Mouse (Mus musculus) myocyte (in vitro differentiated cells): Measurements from ENCODE around the gene Olfr412. TPM values are rescaled to one million over a fixed set of nuclear protein-coding genes. Genes with fewer than 3 reads are reported as not detected.

Experiments
- H3K27me3 ChIP-seq: one replicate; pipeline ENCODE4 v1.6.1; 2011; ENCODE audit not compliant: control insufficient read depth, insufficient read depth, insufficient read length
- H3K36me3 ChIP-seq: one replicate; pipeline ENCODE4 v1.6.1; 2011; ENCODE audit not compliant: control insufficient read depth, insufficient read depth
- H3K4me2 ChIP-seq: one replicate; pipeline ENCODE4 v1.6.1; 2011; ENCODE audit warnings: low read depth, control low read depth
- H3K4me3 ChIP-seq: one replicate; pipeline ENCODE4 v1.5.1; 2011; ENCODE audit warnings: mild to moderate bottlenecking, control low read depth, moderate library complexity
- H3K79me2 ChIP-seq: one replicate; pipeline ENCODE4 v1.6.1; 2011; ENCODE audit not compliant: control insufficient read depth, insufficient read depth
- H3ac ChIP-seq: one replicate; pipeline ENCODE4 v1.6.1; 2011; ENCODE audit not compliant: control insufficient read depth, insufficient read length
- CEBPB ChIP-seq: IDR thresholded peaks from 2 replicates; pipeline ENCODE4 v1.6.1; 2011; ENCODE audit warnings: mild to moderate bottlenecking, moderate library complexity; ENCODE audit not compliant: poor library complexity, insufficient read depth, severe bottlenecking
- E2F4 ChIP-seq: IDR thresholded peaks from one replicate; pipeline ENCODE4 v1.6.1; 2011; ENCODE audit warnings: mild to moderate bottlenecking, control low read depth, moderate library complexity; ENCODE audit not compliant: insufficient read depth
- MAX ChIP-seq: IDR thresholded peaks from one replicate; pipeline ENCODE4 v1.6.1; 2011; ENCODE audit warnings: low read depth, mild to moderate bottlenecking, control low read depth
- MYOD1 ChIP-seq, 3 experiments: IDR thresholded peaks; one replicate each; pipeline ENCODE4 v1.6.1; 2011; ENCODE audit warnings: control low read depth in 2 of 3, low read depth in 2 of 3, mild to moderate bottlenecking in 2 of 3, moderate library complexity in 1 of 3; ENCODE audit not compliant: insufficient read length in 2 of 3, control insufficient read depth in 1 of 3
- MYOG ChIP-seq, 3 experiments: IDR thresholded peaks; one replicate each; pipeline ENCODE4 v1.6.1; 2011; ENCODE audit warnings: control low read depth in 2 of 3, low read depth in 2 of 3, mild to moderate bottlenecking in 2 of 3; ENCODE audit not compliant: insufficient read length in 2 of 3, control insufficient read depth in 1 of 3, insufficient read depth in 1 of 3
- POLR2A ChIP-seq: IDR thresholded peaks from one replicate; pipeline ENCODE4 v1.6.1; 2011; ENCODE audit warnings: low read depth, mild to moderate bottlenecking, control low read depth, moderate library complexity; ENCODE audit not compliant: insufficient read length
- POLR2AphosphoS2 ChIP-seq: IDR thresholded peaks from one replicate; pipeline ENCODE4 v1.6.1; 2011; ENCODE audit warnings: low read depth, control low read depth; ENCODE audit not compliant: insufficient read length
- REST ChIP-seq: IDR thresholded peaks from one replicate; pipeline ENCODE4 v1.6.1; 2011; ENCODE audit warnings: mild to moderate bottlenecking, control low read depth, moderate library complexity; ENCODE audit not compliant: insufficient read depth, insufficient read length
- SRF ChIP-seq: IDR thresholded peaks from one replicate; pipeline ENCODE4 v1.6.1; 2011; ENCODE audit warnings: low read depth; ENCODE audit not compliant: control insufficient read depth, insufficient read length
- TCF12 ChIP-seq: IDR thresholded peaks from one replicate; pipeline ENCODE4 v1.6.1; 2011; ENCODE audit warnings: mild to moderate bottlenecking, control low read depth; ENCODE audit not compliant: poor library complexity, insufficient read depth, severe bottlenecking
- TCF3 ChIP-seq: IDR thresholded peaks from one replicate; pipeline ENCODE4 v1.6.1; 2011; ENCODE audit warnings: low read depth, control low read depth; ENCODE audit not compliant: insufficient read length
- USF1 ChIP-seq: IDR thresholded peaks from one replicate; pipeline ENCODE4 v1.6.1; 2011; ENCODE audit warnings: low read depth, mild to moderate bottlenecking, control low read depth, moderate library complexity
- polyA plus RNA-seq: library from polyadenylated mRNA; unstranded; fragments of >200 nt; fragmentation: generic; extraction: Trizol; gene quantifications from one replicate; pipeline ENCODE4 v1.2.1, GENCODE M21; 2012; ENCODE audit warnings: missing spikeins

The Olfr412 gene
- polyA plus RNA-seq, 1 experiment = not detected

GRCm38 (mm10) chr11:74387203-74387602 lies 25.3 kb downstream of the Olfr412 start:
- Histone ChIP-seq H3K27me3 (peaks cover 14% of the 10 kb centered on the region), H3K79me2 (no peaks in the 10 kb centered on the region), H3ac (no peak overlapping the region), H3K36me3 (no peaks in the 10 kb centered on the region), H3K4me3 (no peak overlapping the region), H3K4me2 (no peak overlapping the region)
- TF ChIP-seq MAX (no peak), REST (no peak), SRF (no peak), USF1 (no peak), MYOD1 (IDR thresholded peaks at IDR 0.05; ENCODE audit: control insufficient read depth in 1 of 3, insufficient read length in 2 of 3, low read depth in 2 of 3) (peak in 1 of 3 experiments; percentile 38), TCF3 (no peak), E2F4 (no peak), TCF12 (no peak), MYOG (IDR thresholded peaks at IDR 0.05; ENCODE audit: control insufficient read depth in 1 of 3, insufficient read depth in 1 of 3, insufficient read length in 2 of 3, low read depth in 2 of 3) (peak in 1 of 3 experiments; percentile 42)

DNA sequence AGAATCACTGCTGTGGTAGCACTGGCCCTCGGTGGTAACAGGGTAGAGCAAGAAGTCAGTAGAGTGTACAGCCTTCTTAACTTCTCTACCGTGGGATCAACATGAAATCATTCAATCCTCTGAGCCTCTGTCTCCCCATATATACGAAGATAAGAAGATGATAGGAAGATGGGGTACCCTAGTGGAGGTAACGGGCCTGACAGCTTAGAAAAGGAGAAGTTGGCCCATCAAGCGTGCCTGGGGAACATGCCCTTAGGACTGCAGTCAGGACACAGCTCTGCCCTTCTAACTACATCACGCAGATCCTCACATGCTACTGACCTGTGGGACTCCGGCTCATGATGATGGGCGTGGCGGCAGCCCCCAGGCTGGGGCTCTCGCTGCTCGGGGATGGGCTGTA lies 30.0 kb downstream of the Olfr412 start:
- H3K4me2 ChIP-seq = no peak overlapping the region
- H3K79me2 ChIP-seq = no peaks in the 10 kb centered on the region
- no peaks in the 10 kb centered on the region for H3K36me3 ChIP-seq
- no peak overlapping the region for H3K4me3 ChIP-seq
- H3K27me3 ChIP-seq = no peaks in the 10 kb centered on the region
- no peak overlapping the region for H3ac ChIP-seq
- no peak for TF ChIP-seq CEBPB
- TF ChIP-seq POLR2A = no peak
- no peak for TF ChIP-seq MAX
- no peak for TF ChIP-seq TCF12
- TF ChIP-seq E2F4 = no peak
- TF ChIP-seq SRF = no peak
- TF ChIP-seq MYOD1 (IDR thresholded peaks at IDR 0.05; ENCODE audit: control insufficient read depth in 1 of 3, insufficient read length in 2 of 3, low read depth in 2 of 3) = no peak
- TF ChIP-seq POLR2AphosphoS2 = no peak
- no peak for TF ChIP-seq TCF3
- no peak for TF ChIP-seq USF1
- TF ChIP-seq REST = no peak
- no peak for TF ChIP-seq MYOG (IDR thresholded peaks at IDR 0.05; ENCODE audit: control insufficient read depth in 1 of 3, insufficient read depth in 1 of 3, insufficient read length in 2 of 3, low read depth in 2 of 3)

- no peak overlapping the region for H3ac ChIP-seq
- no peak overlapping the region for H3K4me3 ChIP-seq
- no peaks in the 10 kb centered on the region for H3K27me3 ChIP-seq
- H3K36me3 ChIP-seq = no peaks in the 10 kb centered on the region
- no peaks in the 10 kb centered on the region for H3K79me2 ChIP-seq
- H3K4me2 ChIP-seq = no peak overlapping the region
- TF ChIP-seq CEBPB (no peak), MYOD1 (IDR thresholded peaks at IDR 0.05; ENCODE audit: control insufficient read depth in 1 of 3, insufficient read length in 2 of 3, low read depth in 2 of 3) (no peak), REST (no peak), SRF (no peak), MYOG (IDR thresholded peaks at IDR 0.05; ENCODE audit: control insufficient read depth in 1 of 3, insufficient read depth in 1 of 3, insufficient read length in 2 of 3, low read depth in 2 of 3) (no peak), MAX (no peak), USF1 (no peak), TCF3 (no peak), E2F4 (no peak), TCF12 (no peak), POLR2AphosphoS2 (no peak), POLR2A (no peak)
Observed at GRCm38 (mm10) chr11:74392903-74393302, 31.0 kb downstream of the Olfr412 start.

DNA sequence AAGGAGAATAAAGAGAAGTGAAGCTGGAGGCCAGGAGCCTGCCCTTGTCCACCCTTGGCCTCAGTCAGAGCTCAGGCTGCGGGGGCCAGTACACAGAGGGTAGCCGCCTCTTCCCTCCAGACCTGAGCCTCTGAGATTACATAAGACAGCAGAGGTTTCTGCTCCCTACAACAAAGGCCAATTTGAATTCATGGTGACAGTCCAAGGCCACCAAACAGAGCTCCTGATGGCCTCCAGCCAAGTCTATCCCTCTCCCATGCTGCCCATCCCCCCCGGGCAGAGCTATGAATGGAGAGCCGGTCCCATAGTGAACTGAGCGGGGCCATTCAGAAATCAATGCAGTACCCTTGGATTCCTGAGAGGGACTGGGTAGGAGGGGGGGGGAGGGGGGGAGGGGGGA lies 31.6 kb downstream of the Olfr412 start:
- Histone ChIP-seq H3ac (no peak overlapping the region), H3K4me3 (no peak overlapping the region), H3K27me3 (no peaks in the 10 kb centered on the region), H3K4me2 (no peak overlapping the region), H3K36me3 (no peaks in the 10 kb centered on the region), H3K79me2 (no peaks in the 10 kb centered on the region)
- TF ChIP-seq REST (no peak), MYOG (IDR thresholded peaks at IDR 0.05; ENCODE audit: control insufficient read depth in 1 of 3, insufficient read depth in 1 of 3, insufficient read length in 2 of 3, low read depth in 2 of 3) (no peak), TCF12 (no peak), SRF (no peak), TCF3 (no peak), POLR2A (no peak), POLR2AphosphoS2 (no peak), MYOD1 (IDR thresholded peaks at IDR 0.05; ENCODE audit: control insufficient read depth in 1 of 3, insufficient read length in 2 of 3, low read depth in 2 of 3) (no peak), E2F4 (no peak), USF1 (no peak), MAX (no peak)

DNA sequence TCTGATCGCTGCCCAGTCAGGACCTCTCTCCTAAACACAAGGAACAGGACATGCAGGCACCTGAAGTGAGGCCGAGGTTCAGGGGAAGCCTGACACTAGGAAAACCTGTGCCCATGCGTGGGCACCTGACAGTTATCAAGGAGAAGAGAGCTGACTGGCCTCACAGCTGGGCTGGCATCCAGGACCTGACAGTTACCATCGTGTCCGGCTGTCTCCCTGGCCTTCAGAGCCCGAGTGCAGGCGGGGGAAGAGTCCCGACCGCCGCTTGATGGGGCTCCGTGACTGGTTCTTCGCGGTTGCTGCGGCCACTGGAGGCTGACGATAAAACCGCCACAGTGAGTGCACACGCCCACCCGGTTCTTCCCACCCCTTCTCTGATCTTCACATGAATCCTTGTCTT lies 33.7 kb downstream of the Olfr412 start:
- no peaks in the 10 kb centered on the region for H3K36me3 ChIP-seq
- no peaks in the 10 kb centered on the region for H3K79me2 ChIP-seq
- no peak overlapping the region for H3ac ChIP-seq
- TF ChIP-seq MYOD1 (IDR thresholded peaks at IDR 0.05; ENCODE audit: control insufficient read depth in 1 of 3, insufficient read length in 2 of 3, low read depth in 2 of 3) = no peak
- TF ChIP-seq TCF12 = no peak
- no peak for TF ChIP-seq E2F4
- TF ChIP-seq POLR2A = no peak
- no peak for TF ChIP-seq TCF3
- TF ChIP-seq POLR2AphosphoS2 = no peak
- TF ChIP-seq REST = no peak
- no peak for TF ChIP-seq CEBPB
- TF ChIP-seq SRF = no peak
- TF ChIP-seq MYOG (IDR thresholded peaks at IDR 0.05; ENCODE audit: control insufficient read depth in 1 of 3, insufficient read depth in 1 of 3, insufficient read length in 2 of 3, low read depth in 2 of 3) = no peak
- TF ChIP-seq USF1 = no peak
- TF ChIP-seq MAX = no peak
- H3K4me2 ChIP-seq = no peak overlapping the region
- no peak overlapping the region for H3K4me3 ChIP-seq
- H3K27me3 ChIP-seq = no peaks in the 10 kb centered on the region
